Mouse (Mus musculus): ENCODE measurements around the gene Sh2b3.

The Sh2b3 gene

GRCm38 (mm10) chr5:121843138-121843905 lies 5.9 kb upstream of the Sh2b3 start:
- DNase-seq (ENCODE audit: low read depth, low spot score) = peak; percentile 65

GRCm38 (mm10) chr5:121842665-121843118 lies 5.2 kb upstream of the Sh2b3 start:
- peak; percentile 79 for DNase-seq (ENCODE audit: low read depth, low spot score)

GRCm38 (mm10) chr5:121841973-121842372 lies 4.5 kb upstream of the Sh2b3 start:
- no peak for DNase-seq (ENCODE audit: low read depth, low spot score)

- DNase-seq (ENCODE audit: low read depth, low spot score) = no peak
Measured at GRCm38 (mm10) chr5:121841516-121841915, 4.1 kb upstream of the Sh2b3 start.

- no peak for DNase-seq (ENCODE audit: low read depth, low spot score)
Measured at GRCm38 (mm10) chr5:121839128-121839473, 1.7 kb upstream of the Sh2b3 start.

- peak; percentile 76 for DNase-seq (ENCODE audit: low read depth, low spot score)
Measured at GRCm38 (mm10) chr5:121838341-121839127, 1.1 kb upstream of the Sh2b3 start.

- peak; percentile 87 for DNase-seq (ENCODE audit: low read depth, low spot score)
Measured at GRCm38 (mm10) chr5:121836692-121837415, 592 bp downstream of the Sh2b3 start.

GRCm38 (mm10) chr5:121835949-121836691 lies 1.3 kb downstream of the Sh2b3 start:
- peak; percentile 63 for DNase-seq (ENCODE audit: low read depth, low spot score)

- DNase-seq (ENCODE audit: low read depth, low spot score) = no peak
Measured at GRCm38 (mm10) chr5:121834991-121835747, 2.3 kb downstream of the Sh2b3 start.

GRCm38 (mm10) chr5:121834241-121834606 lies 3.2 kb downstream of the Sh2b3 start:
- DNase-seq (ENCODE audit: low read depth, low spot score) = no peak

GRCm38 (mm10) chr5:121833572-121834240 lies 3.7 kb downstream of the Sh2b3 start:
- DNase-seq (ENCODE audit: low read depth, low spot score) = no peak

- no peak for DNase-seq (ENCODE audit: low read depth, low spot score)
Measured at GRCm38 (mm10) chr5:121833159-121833558, 4.3 kb downstream of the Sh2b3 start.

GRCm38 (mm10) chr5:121832376-121833155 lies 4.9 kb downstream of the Sh2b3 start:
- DNase-seq (ENCODE audit: low read depth, low spot score) = no peak

GRCm38 (mm10) chr5:121831002-121831601 lies 6.3 kb downstream of the Sh2b3 start:
- DNase-seq (ENCODE audit: low read depth, low spot score) = no peak

- peak; percentile 88 for DNase-seq (ENCODE audit: low read depth, low spot score)
Measured at GRCm38 (mm10) chr5:121828491-121829432, 8.7 kb downstream of the Sh2b3 start.

GRCm38 (mm10) chr5:121827876-121828275 lies 9.6 kb downstream of the Sh2b3 start:
- DNase-seq (ENCODE audit: low read depth, low spot score) = no peak

- peak; percentile 86 for DNase-seq (ENCODE audit: low read depth, low spot score)
Measured at GRCm38 (mm10) chr5:121825606-121826005, 11.8 kb downstream of the Sh2b3 start.

- no peak for DNase-seq (ENCODE audit: low read depth, low spot score)
Measured at GRCm38 (mm10) chr5:121824121-121824520, 13.3 kb downstream of the Sh2b3 start.
